Mouse (Mus musculus) MEL (cell line): Measurements from ENCODE around the gene Zfp446.

Source experiments
- CTCF ChIP-seq, 3 experiments: IDR thresholded peaks in 2 of 3; conservative IDR thresholded peaks in 1 of 3; 2 replicates each; pipeline ENCODE4 v1.5.1; 2011 to 2012; ENCODE audit warnings: low read length in 3 of 3, low read depth in 2 of 3, mild to moderate bottlenecking in 2 of 3, improper control_type of control experiment in 1 of 3, inconsistent platforms in 1 of 3, mixed read lengths in 1 of 3, moderate library complexity in 1 of 3; ENCODE audit not compliant: control insufficient read depth in 1 of 3, insufficient read depth in 1 of 3, poor library complexity in 1 of 3, severe bottlenecking in 1 of 3
- EP300 ChIP-seq, 2 experiments: IDR thresholded peaks; 2 replicates each; pipeline ENCODE4 v1.6.1; 2011; ENCODE audit warnings: improper control_type of control experiment in 2 of 2, low read length in 2 of 2, low read depth in 1 of 2, mild to moderate bottlenecking in 1 of 2
- GABPA ChIP-seq: IDR thresholded peaks from 2 replicates; pipeline ENCODE4 v1.6.1; 2012; ENCODE audit warnings: low read depth, mild to moderate bottlenecking, inconsistent platforms, low read length, improper control_type of control experiment, moderate library complexity
- MEF2A ChIP-seq: IDR thresholded peaks from 2 replicates; pipeline ENCODE4 v1.6.1; 2014; ENCODE audit warnings: low read depth, mild to moderate bottlenecking, inconsistent platforms, low read length, improper control_type of control experiment; ENCODE audit not compliant: poor library complexity, insufficient replicate concordance, severe bottlenecking; ENCODE audit errors: extremely low read depth
- MXI1 ChIP-seq: IDR thresholded peaks from 2 replicates; pipeline ENCODE4 v1.6.1; 2011; ENCODE audit warnings: mild to moderate bottlenecking, low read depth, low read length, improper control_type of control experiment
- POLR2A ChIP-seq, 2 experiments: IDR thresholded peaks; 2 replicates each; pipeline ENCODE4 v1.6.1; 2011 to 2012; ENCODE audit warnings: low read length in 2 of 2, mild to moderate bottlenecking in 2 of 2, control low read depth in 1 of 2, improper control_type of control experiment in 1 of 2, low read depth in 1 of 2, moderate library complexity in 1 of 2; ENCODE audit not compliant: control insufficient read depth in 1 of 2, insufficient read depth in 1 of 2, poor library complexity in 1 of 2
- POLR2AphosphoS2 ChIP-seq: IDR thresholded peaks from 2 replicates; pipeline ENCODE4 v1.6.1; 2011; ENCODE audit warnings: low read length, improper control_type of control experiment
- TBP ChIP-seq: IDR thresholded peaks from 2 replicates; pipeline ENCODE4 v1.8.0; 2011; ENCODE audit warnings: low read depth, low read length, improper control_type of control experiment
- ZMIZ1 ChIP-seq: IDR thresholded peaks from 2 replicates; pipeline ENCODE4 v1.6.1; 2012; ENCODE audit warnings: low read depth, mild to moderate bottlenecking, inconsistent platforms, low read length, improper control_type of control experiment, moderate library complexity

DNA sequence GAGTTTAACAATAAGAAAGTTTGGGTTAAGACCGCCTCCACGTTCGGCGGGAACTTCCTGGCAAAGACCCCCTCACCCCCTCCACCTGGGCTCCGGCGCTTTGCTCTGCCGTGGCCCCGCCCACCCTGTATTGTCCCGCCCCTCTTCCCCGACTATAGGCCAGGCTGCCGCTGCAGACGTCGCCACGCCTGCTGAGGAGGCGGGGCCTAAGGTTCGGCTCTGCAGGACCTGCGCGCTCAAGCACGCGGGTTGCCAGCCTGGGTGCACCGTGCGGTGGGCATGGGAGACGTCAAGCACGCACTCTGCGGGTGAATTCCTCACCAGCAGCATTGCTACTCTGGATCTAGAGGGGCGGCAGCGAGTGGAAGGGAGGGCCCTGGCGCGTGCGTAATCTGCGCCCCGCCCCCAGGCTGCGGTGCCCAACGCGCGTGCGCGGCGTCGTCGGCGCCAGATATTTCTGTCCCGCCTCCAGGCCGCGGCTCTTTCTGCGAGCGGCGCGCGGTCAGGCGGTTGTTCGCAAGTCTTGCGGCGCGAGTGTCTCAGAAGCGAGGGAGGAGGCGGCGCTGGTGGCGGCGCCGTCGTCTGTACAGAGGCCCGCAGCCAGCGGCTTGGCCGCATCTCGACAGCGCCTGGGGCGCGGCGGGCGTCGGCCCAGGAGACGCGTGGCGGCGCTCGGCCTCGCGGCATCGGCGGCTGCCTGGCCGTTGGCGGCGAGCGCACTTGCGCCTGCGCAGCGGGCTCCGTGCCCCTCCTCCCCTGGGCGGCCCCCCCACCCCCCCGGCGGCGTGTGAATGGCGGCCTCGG lies 46.5 kb downstream of the Zfp446 start:
- TF ChIP-seq POLR2A (IDR thresholded peaks at IDR 0.05; ENCODE audit: control insufficient read depth in 1 of 2, insufficient read depth in 1 of 2, low read depth in 1 of 2, low read length in 2 of 2, poor library complexity in 1 of 2) (peak; percentile 90 to 95), MXI1 (peak; percentile 57; the same call in 1 of the 2 replicates), POLR2AphosphoS2 (peak; percentile 95), CTCF (IDR thresholded peaks at IDR 0.05 in 2 of 3, conservative IDR thresholded peaks at IDR 0.05 in 1 of 3; ENCODE audit: control insufficient read depth in 1 of 3, insufficient read depth in 1 of 3, low read depth in 2 of 3, low read length in 3 of 3, poor library complexity in 1 of 3, severe bottlenecking in 1 of 3) (no peak), MEF2A (no peak), EP300 (IDR thresholded peaks at IDR 0.05; ENCODE audit: low read depth in 1 of 2, low read length in 2 of 2) (peak in 1 of 2 experiments; percentile 29; a peak in 2 of 4 replicates), ZMIZ1 (peak; percentile 96), TBP (peak; percentile 36; the same call in 1 of the 2 replicates), GABPA (no peak)
